Mouse (Mus musculus) kidney, adult 9 months (tissue): Measurements from ENCODE around the gene Gm20388.

ENCODE experiments used
- DNase-seq: peaks from one replicate; pipeline ENCODE4 v3.0.0; 2022

The Gm20388 gene

GRCm38 (mm10) chr8:120486477-120487376 lies 576.1 kb downstream of the Gm20388 start:
- peak; percentile 64 for DNase-seq

- DNase-seq: peak; percentile 61
Measured at GRCm38 (mm10) chr8:120487377-120487728, 576.7 kb downstream of the Gm20388 start.

- peak; percentile 63 for DNase-seq
Measured at GRCm38 (mm10) chr8:120487729-120488510, 577.3 kb downstream of the Gm20388 start.

- DNase-seq: peak; percentile 73
Measured at GRCm38 (mm10) chr8:120488636-120489131, 578.0 kb downstream of the Gm20388 start.

- DNase-seq: peak; percentile 68
Measured at GRCm38 (mm10) chr8:120489142-120489754, 578.6 kb downstream of the Gm20388 start.

GRCm38 (mm10) chr8:120489771-120490281 lies 579.2 kb downstream of the Gm20388 start:
- DNase-seq: peak; percentile 85

- DNase-seq: peak; percentile 71
Measured at GRCm38 (mm10) chr8:120490354-120491141, 579.9 kb downstream of the Gm20388 start.

- DNase-seq: peak; percentile 86
Measured at GRCm38 (mm10) chr8:120491166-120491793, 580.6 kb downstream of the Gm20388 start.

GRCm38 (mm10) chr8:120492193-120492880 lies 581.7 kb downstream of the Gm20388 start:
- DNase-seq: peak; percentile 65

- no peak for DNase-seq
Measured at GRCm38 (mm10) chr8:120492881-120493220, 582.2 kb downstream of the Gm20388 start.

- DNase-seq: peak; percentile 36
Measured at GRCm38 (mm10) chr8:120493508-120494464, 583.1 kb downstream of the Gm20388 start.

- peak; percentile 96 for DNase-seq
Measured at GRCm38 (mm10) chr8:120494903-120495302, 584.3 kb downstream of the Gm20388 start.

- DNase-seq: peak; percentile 45
Measured at GRCm38 (mm10) chr8:120495461-120495860, 584.8 kb downstream of the Gm20388 start.

- DNase-seq: peak; percentile 10
Measured at GRCm38 (mm10) chr8:120496478-120496877, 585.8 kb downstream of the Gm20388 start.

- no peak for DNase-seq
Measured at GRCm38 (mm10) chr8:120497503-120497946, 586.9 kb downstream of the Gm20388 start.

GRCm38 (mm10) chr8:120498349-120498831 lies 587.7 kb downstream of the Gm20388 start:
- DNase-seq: no peak

GRCm38 (mm10) chr8:120498926-120499605 lies 588.4 kb downstream of the Gm20388 start:
- DNase-seq: peak; percentile 94

- DNase-seq: peak; percentile 73
Measured at GRCm38 (mm10) chr8:120500701-120501261, 590.1 kb downstream of the Gm20388 start.
